Mouse (Mus musculus): ENCODE measurements around the gene Gkap1.
A peak's percentile ranks its signal among the peaks of the same experiment; 100 is the strongest.

Gene Gkap1

DNA sequence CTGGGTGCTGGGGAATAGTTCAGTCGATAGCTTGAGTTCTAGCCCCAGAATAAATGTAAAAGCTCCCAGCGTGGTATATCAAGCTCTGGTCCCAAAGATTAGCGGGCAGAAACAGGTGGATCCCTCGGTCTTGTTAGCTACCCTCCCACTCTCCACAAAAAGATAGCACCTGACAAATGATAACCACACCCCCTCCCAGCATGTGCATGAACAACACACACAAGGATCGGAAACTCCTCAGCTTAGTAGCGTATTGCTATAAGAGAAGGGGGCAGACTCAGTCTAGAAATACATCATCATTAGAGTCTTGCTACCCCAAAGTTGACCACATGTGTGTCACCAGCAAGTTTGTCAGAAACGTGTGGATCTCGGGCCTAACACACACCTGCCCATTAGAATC, at the start of gene Gkap1:
Gene Gkap1, minus strand, starts transcription at position 101 of the 400 bp plus-strand sequence.
- DNase-seq, result no peak

DNA sequence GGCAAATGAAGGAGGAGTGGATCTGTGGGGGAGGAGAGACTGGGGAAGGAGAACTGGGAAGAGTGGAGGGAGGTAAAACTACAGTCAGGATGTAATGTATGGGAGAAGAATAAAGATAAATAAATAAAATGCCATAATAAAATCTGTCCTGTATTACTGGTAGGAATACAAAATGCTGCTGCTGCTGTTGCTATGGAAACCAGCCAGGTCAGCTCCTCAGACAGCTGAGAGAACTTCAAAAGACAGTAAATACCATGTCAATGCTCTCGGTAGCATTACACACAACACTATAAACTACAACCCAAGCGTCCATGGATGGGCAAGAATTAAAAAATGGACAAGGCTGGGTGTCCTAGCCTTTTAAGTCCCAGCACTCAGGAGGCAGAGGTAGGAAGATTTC, 42.3 kb upstream of the Gkap1 start:
- DNase-seq, result no peak

DNA sequence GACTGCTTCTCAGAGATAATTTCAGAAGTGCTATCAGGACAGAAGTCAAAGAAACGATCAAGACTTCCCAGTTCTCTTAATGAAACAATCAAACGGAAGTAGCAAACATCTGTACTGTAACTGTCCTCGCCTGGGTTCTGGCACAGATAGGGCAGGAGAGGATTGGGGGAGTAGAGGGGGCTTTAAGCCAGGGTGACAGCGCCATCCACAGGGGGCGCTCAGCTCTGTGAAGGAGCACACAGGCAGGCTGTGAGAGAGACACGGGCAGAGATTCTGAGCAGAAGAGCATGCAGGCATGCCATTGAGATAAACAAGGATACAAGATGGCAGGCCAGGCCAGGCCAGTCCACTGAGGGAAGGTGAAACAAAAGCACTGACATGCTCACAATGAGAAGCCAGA, 39.5 kb upstream of the Gkap1 start:
- DNase-seq, result no peak

DNA sequence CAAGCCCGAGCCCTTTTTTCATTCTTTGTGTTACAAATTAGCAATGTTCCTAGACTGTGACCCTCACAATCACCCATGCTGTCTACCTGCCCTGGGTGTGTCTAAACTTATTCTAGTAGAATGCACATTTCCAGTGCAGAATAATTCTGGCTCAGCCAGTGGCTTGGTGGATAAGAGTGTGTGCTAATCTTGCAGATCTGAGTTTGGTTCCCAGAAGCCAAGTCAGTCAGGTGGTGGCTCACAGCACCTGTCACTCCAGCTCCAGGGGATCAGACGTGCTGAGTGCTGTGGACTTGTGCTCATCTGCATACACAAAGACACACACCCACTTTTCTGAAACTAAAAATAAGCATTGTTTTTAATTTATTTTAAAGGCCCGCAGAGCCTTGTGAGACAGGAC, 38.3 kb upstream of the Gkap1 start:
- DNase-seq, result no peak

DNA sequence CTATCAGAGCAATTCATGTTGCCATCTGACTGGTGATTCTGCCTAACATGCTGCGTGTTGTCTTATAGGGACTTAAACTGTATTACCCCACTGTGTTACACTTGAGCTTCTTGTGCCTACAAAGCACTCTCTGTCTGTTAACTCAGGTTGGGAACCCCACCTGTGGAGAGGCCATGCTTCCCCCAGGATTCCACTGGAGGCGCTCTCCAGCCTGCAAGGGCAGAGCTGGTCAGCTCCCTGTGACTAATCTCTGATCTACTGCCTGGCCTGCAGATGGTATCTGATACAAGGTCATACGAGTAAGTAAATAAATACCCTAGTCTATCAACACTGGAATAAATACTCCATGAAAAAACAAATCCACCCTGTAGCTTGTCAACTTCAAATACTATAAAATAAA, 35.9 kb upstream of the Gkap1 start:
- peak in 1 of 2 experiments; percentile 3 for DNase-seq

DNA sequence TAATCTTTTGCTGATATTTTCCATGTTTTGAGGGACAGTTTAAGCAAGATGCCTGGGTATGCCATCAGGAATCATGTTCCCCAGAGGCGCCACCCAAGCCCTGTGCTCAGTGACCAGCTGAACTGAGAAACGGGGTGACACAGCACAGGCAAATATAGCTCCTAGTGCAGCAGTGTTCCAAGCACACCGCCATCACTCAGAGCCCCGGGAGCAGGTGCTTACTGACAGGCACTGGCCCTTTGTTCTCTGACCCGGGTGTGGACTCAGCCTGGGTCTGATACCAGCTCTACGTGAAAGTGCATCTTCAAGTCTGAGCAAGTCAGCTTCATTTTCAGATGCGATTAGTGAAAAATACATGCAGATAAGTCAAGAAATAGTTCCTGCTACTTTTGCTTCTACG, 34.0 kb upstream of the Gkap1 start:
- no peak for DNase-seq

DNA sequence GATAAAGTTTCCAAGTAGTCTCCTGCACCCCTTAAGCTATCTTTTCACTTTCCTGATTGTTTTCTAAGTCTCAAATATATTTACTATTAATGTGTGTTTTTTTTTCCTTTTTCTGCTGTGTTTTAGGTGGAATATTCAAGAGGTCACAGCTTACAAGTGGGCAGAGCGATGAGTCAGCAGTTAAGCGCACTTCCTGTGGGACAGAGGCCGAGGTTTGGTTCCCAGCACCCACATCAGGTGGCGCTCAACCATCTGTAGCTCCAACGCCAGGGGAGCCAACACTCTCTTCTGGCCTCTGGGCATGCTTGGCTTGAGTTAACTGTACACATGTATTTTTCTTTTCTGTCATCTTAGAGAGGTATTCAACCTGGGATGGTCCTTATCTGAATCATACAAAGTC, 32.0 kb upstream of the Gkap1 start:
- DNase-seq, result no peak

DNA sequence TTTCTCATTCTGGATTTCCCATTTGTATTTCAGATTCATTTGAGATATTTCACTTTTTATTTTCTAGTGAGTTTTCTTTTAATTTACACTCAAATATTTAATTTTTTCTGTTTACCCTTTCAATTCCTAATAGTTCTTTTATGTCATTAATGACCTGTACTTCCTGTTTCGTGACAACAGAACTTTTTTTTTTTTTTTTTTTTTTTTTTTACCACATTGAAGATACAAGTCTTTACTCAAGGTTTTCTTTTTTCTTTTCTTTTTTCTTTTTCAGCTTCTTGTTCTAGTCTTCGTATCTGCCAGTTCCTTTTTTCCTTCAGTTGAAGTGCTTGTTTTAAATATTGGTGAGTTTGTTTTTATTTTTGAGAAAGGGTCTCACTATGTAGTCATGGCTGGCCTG, 29.7 kb upstream of the Gkap1 start:
- DNase-seq, result no peak

DNA sequence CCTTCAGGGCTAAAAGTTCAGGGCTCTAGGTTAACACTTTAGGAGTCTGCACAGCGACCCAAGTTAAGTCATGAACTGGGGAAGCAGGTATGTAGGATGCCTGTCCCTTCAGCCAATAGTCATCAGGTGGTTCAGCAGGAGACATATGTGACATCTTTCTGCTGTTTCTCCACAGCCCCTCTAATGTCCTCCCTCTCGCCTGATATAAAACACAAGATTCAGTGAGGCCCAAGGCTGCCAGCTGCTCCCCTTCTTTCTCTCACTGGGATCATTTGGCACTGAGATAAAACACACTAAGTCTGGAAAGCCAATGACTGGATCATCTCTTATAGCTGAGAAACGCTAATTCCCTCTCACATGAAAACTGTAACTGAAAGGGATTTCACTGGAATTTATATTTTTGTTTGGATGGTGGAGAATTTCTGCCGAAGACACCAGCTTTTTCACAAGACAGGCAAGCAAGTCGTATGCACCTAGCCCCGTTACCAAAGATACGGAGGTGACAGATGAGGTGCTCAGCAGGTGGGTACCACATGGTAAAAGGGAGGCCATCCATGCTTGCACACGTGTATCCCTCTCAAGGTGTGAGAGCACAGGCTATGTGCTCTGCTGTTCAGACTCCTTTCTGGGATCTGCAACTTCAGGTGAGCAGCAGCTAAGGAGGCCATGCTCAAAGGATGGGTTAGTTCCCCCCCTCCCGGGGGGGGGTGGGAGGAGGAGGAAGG, 27.1 kb upstream of the Gkap1 start:
- DNase-seq, result no peak

DNA sequence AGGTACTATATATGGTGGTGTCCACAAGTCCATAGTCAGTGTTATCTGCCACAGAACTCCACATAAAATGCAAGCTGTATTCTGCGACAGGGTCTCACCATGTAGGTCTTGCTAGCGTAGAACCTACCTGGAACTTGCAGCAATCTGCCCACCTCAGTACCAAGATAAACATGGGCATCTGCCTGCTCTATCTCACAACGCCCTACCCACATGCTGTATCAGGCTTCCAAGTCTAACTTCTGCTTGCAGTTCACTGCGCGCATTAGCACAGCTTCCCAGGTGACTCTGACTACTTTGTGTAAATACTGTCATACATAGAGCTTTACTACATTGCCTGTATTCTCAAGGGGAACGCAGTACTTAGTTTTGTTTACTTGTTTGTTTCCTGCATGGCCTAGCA, 26.5 kb upstream of the Gkap1 start:
- no peak for DNase-seq

DNA sequence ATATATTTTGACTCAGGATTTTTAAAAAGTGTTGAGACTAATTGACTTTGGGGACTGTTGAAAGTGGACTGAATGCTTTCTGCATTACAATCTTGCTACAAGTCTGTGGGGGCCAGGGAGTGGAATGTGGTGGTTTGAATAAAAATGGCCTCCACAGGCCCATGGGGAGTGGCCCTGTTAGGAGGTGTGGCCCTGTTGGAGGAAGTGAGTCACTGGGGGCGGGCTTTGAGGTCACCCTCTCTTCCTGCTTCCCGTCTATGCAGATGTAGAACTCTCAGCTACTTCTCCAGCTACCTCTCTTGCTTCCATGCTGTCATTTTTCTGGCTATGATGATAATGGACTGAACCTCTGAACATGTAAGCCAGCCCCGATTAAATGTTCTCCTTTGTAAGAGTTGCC, 23.3 kb upstream of the Gkap1 start:
- no peak for DNase-seq

DNA sequence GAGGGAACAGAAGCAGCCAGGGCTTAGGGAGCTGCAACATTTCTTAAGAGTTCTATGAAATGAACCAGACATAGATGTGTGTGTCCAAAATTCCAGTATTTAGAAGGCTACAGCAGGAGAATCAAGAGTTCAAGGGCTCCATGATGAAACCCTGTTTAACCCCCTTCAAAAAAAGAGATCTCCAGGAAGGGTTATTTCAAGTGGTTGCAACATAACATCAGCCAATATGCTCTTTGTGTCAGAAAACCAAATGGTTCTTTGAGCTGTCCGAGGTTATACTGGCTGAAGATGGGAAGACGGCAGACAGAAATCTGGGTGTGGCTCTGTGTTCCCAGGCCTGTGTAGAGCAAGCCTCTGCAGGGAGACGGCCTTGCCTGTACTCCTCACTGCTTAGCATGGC, 20.1 kb upstream of the Gkap1 start:
- no peak for DNase-seq

DNA sequence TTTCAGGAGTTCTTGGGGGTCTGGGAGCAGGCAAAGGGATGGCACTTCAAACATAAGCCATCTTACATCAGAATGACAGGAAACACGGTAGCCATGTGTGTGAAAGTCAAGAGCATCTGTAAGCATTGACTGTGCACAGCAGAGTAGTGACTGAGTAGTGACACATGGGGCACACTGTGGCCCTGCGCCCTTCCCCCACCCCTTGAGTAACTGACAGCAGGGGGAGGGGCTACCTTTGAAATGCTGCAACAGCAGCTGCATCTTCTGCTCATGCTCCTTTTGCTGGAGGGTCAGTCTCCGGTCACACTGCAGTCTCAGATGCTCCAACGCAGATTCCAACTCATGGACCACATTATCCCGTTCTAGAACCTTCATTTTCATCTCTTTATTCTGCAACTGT, 17.3 kb upstream of the Gkap1 start:
- DNase-seq, result no peak

DNA sequence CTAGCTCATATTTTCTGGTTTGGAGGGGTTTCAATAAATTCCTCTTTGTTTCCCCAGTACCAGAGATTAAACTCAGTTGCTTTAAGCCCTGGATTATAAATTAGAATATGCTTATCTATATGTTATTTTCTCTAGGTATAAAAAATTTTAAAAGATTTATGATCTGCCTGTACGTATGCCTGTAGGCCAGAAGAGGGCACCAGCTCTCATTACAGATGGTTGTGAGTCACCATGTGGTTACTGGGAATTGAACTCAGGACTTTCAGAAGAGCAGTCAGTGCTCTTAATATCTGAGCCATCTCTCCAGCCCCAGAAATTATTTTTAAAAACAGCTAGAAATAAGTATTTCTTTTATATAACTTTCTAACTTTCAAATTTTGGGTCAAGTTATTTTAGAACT, 13.8 kb upstream of the Gkap1 start:
- DNase-seq, result no peak

DNA sequence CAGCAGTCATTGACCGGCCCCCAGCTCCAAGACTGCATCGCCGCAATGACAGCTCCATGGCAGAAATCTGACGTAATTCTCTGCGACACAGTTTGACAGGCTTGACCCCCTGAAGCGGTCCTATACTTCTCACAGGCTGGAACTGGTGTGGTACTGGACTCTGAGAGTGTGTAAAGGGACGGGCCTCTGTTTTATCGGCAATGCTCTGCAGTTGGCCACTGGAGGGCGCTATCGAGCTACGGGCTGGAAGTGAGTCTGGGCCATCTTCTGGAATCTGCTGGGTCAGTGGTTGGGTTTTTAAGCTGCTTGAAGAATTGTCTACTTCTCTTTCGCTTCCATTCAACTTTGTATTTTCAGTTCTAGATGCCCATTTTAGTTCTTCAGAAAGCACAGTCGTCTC, 12.3 kb upstream of the Gkap1 start:
- peak; percentile 66 to 77 for DNase-seq

DNA sequence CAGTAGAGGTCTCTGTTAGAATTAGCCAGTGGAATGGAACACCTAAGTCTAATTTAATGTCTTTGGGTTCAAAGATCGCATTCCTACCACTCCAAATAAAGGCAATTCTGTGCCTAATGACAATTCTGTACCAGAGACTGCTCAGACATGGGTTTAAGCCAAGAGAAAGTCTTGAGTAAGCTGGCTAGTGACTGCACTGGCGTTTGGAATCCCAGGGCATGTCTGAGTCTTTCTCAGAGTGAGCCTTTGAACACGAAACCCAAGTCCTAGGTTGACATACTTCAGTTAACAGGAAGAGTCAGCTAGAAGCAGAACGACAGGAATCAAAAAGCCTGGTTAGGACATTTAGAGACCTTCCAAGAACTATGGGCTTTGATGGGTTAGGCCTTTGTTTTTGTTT, 8.0 kb upstream of the Gkap1 start:
- no peak for DNase-seq

DNA sequence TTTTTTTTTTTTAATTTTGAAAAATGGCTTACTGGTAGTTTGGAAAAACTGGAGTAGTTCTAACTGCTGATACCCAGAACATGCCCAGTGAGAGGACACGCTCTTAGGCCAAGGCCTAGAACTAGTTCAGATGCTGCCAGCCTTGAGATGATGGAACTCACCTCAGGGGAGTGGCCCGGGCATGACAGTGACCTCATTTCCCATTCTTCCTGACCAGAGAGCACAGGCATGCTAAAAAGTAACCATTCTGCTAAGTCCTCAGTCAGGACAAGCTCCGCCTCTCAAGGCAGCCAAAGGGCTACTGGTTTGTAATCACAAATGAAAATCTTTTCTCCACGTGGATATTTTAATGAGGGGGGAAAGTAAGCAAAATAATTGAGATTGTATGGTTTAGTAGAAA, 6.4 kb upstream of the Gkap1 start:
- no peak for DNase-seq

DNA sequence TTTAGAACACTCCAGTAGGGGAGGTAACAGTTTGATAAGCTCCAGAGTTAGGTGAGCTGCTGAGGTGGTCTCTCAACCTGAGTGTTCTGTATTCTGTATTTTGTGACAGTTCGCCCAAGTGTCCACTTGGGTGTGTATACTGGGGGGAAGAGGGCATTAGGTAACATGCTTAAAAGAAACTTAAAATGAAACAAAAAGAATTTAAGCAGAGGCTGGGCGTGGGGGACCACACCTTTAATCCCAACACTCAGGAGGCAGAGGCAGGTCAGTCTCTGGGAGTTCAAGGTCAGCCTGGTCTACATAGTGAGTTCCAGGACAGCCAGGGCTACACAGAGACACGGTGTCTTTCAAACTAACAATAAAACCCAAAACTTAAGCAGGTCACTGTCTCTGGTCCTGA, 5.0 kb upstream of the Gkap1 start:
- no peak for DNase-seq

DNA sequence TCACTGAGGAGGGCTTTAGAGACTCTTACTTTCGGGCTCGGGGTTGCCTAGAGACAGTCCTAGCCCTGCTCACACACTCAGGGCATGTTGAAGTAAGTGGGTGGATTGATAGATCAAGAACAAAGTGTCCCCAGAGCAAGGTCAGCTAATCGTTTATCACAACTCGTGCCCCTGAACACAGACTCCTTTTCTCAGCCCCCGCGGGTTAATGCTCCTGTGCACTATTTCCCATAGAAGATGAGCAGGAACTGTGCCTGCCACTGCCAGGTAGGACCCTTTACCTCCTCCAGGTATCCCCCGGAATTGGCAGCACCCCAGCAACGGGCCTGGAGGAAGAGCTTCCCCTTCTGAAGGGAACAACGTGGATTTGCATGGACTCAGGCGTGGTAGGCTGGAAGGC, 757 bp upstream of the Gkap1 start:
- no peak for DNase-seq

DNA sequence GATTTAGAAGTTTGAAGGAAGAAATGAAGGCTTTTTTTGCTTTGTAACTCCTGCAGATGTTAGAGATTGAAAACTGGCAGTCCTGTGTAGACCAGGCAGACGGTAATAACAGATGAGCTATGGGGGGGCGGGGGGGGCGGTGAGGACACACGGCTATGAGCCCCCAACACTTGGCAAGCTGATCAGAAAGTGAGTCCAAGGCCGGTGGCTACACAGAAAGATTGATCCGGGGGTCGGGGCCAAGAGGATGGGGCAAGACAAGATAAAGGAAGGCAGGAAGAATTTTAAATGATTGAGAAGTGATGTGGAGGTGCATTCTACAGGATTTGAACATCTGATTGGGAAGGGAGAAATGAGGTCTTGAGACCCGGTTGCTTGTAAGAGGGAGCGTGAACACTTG, 423 bp downstream of the Gkap1 start:
- no peak for DNase-seq

DNA sequence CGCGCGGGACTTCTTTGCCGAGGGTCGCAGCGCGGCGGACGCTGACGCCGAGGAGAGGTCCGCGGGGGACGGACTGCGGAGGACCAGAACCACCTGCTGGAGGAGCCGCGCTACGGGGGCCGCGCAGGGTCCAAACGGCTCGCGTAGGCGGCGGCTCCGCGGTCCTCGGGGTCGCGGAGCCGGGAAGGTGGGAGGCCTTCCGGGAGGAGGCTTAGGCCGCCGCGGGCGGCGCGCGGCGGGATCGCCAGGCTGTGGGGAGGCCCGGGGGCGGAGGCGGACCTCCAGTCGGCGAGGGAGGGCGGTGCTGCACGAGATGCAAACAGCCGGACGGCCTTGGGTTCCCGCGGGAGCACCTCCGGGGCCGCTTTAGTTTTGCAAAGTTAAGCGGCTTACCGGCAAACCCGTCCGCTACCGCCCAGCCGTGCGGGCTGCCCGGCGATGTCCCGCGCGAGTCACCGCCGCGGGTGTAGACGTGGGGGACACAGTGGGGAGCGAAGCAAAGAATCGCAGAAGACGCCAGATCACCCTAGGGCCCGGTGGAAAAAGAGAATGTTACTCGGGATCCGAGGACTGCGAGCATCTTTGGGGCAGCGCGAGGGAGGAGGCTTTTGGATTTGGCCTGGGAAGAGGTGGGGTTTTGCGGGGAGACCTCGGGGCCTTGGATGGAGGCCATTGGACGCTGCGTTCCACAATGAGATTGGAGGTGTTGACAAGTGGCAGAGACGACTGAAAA, 1.1 kb downstream of the Gkap1 start:
- peak; percentile 77 to 79 for DNase-seq

DNA sequence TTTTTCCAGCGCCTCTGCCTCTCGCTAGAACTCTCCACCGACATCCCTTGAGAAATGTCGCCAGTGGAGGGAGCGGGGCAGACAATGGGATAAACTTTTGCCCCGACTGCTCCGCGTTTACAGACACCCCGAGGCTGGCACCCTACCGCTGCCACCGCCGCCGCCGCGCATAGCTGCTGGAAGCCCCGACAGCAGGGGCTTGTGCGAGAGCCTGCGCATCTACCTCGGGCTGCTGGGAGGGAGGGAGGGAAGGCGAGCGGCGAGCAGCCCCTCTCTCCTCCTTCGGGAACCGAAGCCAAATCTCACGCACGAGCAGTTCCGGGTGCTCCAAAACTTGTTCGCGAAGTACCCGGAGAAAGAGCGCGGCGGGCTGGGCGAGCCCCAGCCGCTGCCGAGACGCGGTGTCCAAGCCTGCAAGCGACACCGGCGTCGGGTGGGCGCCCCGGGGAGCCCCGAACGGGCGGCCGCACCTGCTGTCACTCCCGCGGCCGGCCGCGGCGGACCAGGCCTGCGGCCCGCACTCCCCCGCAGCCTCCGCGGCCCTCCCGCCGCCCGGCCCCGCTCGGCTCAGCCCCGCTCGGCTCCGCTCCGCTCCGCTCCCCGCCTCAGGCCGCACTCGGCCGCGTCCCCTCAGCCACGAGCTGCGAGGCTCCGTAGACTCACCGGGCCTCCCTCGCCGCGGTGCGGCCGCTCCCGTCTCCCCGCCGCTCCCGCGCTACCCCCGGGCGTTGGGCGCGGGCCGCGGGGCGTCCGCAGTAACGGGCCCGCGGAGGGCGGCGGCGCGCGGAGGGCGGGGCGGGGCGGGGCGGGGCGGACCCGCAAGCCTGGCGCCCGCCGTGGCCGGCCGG, 1.9 kb downstream of the Gkap1 start:
- peak; percentile 18 to 31 for DNase-seq

DNA sequence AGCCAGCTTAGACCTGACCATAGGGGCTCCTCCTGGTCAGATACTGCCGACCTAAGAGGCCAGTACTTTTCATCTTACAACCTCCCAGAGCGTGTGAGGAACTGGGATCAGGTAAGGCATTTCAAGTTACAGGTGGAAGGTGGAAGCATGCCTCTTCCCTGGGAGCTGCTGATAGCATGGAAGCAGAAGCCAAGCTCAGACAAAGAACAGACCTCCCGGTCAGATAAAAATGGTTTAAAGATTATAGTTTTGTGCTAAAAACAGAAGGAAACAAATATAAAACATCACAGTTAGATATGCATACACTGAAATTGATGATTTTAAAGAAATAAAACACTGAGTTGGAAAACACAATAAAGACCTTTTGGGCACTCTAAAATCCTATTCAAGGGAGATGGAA, 8.6 kb downstream of the Gkap1 start:
- no peak for DNase-seq

DNA sequence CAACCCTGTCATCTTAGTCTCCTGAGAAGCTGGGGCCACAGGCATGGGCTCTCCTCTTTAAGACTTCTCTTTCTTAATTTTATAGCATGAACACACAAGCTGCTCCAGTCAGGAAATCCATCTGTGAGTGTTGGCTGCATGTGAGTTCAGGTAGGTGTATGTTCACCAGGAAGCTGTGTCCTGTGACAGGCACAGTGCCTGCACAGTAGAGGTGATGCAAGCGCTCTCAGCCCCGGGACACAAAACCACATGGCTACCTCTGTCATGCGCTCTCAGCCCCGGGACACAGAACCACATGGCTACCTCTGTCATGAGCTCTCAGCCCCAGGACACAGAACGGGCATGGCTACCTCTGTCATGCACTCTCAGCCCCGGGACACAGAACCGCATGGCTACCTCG, 12.0 kb downstream of the Gkap1 start:
- DNase-seq, result no peak
